Mouse (Mus musculus) olfactory bulb, adult 2 months (tissue): ENCODE data around the gene Clec12b.

Experiments
- CTCF ChIP-seq: fragments of 200-500 bp; IDR thresholded peaks from 2 replicates; pipeline ENCODE4 v1.5.1; 2012; ENCODE audit warnings: low read depth, mild to moderate bottlenecking, low read length, moderate library complexity; ENCODE audit not compliant: insufficient read depth
- POLR2A ChIP-seq: fragments of 200-500 bp; IDR thresholded peaks from 2 replicates; pipeline ENCODE4 v1.6.1; 2012; ENCODE audit warnings: mild to moderate bottlenecking, low read depth, low read length, moderate library complexity; ENCODE audit not compliant: insufficient read depth

GRCm38 (mm10) chr6:129333674-129334078 lies 52.0 kb downstream of the Clec12b start:
- no peak for TF ChIP-seq CTCF
- no peak for TF ChIP-seq POLR2A
